ENCODE assay signal across 26 mouse cellular contexts in genomic region chr19:15827990-15828705, GRCm38 (mm10).
A peak's percentile ranks its signal among the peaks of the same experiment; 100 is the strongest.
DNase-seq lines count a peak whose midpoint lies in the region; ATAC-seq lines count a peak whose summit lies in the region.
"Had no signal": no experiment of that assay in that cellular context is flagged by ENCODE, and none has a peak within 500 bp of the region (broad histone marks: within the 10 kb centered on the region; RNA-seq: fewer than 3 reads in every experiment).

No protein-coding gene starts in this region.

- no peaks in the 10 kb centered on the region for H3K36me3 ChIP-seq in forebrain, embryonic 13.5 days (ENCODE audit: poor library complexity, severe bottlenecking)
- H3K36me3 ChIP-seq in forebrain, embryonic 12.5 days (replicated peaks) = no peaks in the 10 kb centered on the region
- no peaks in the 10 kb centered on the region for H3K36me3 ChIP-seq in kidney, embryonic 15.5 days
- no peaks in the 10 kb centered on the region for H3K36me3 ChIP-seq in limb, embryonic 13.5 days
- H3K36me3 ChIP-seq: embryonic facial prominence, embryonic 12.5 days; forebrain, embryonic 10.5 days; heart, embryonic 13.5 days; intestine, embryonic 15.5 days; liver, embryonic 12.5 days; midbrain, embryonic 13.5 days had no signal

- DNase-seq in kidney, adult 9 months = no peak
- peak; percentile 87 for DNase-seq in gonadal fat pad, adult 2 months (ENCODE audit: low read depth)
- no peak for DNase-seq in layer of hippocampus, adult 18-20 months (ENCODE audit: low spot score in 2 of 2)
- no peak for DNase-seq in frontal cortex, postnatal 36 days (ENCODE audit: low spot score in 2 of 2)
- DNase-seq: adrenal gland, postnatal 14 days; cerebellum, adult 18-20 months; cerebellum, postnatal 10 days; forebrain, postnatal 0 days; gastrocnemius, postnatal 14 days; heart, adult 2 months; heart, postnatal 10 days; kidney, adult 8-10 months; lung, postnatal 4 days; thymus, adult 2 months; thymus, postnatal 36 days had no signal

- no peak overlapping the region for H3K4me2 ChIP-seq in forebrain, embryonic 13.5 days
- H3K4me2 ChIP-seq in forebrain, embryonic 12.5 days = no peak overlapping the region
- no peak overlapping the region for H3K4me2 ChIP-seq in kidney, embryonic 15.5 days
- no peak overlapping the region for H3K4me2 ChIP-seq in limb, embryonic 13.5 days (replicated peaks)
- H3K4me2 ChIP-seq: embryonic facial prominence, embryonic 12.5 days; heart, embryonic 13.5 days; intestine, embryonic 15.5 days; liver, embryonic 12.5 days; midbrain, embryonic 13.5 days had no signal

- peak overlapping the region; percentile 35; the same call in 1 of the 2 replicates for H3K27ac ChIP-seq in forebrain, embryonic 13.5 days
- H3K27ac ChIP-seq in forebrain, embryonic 12.5 days = no peak overlapping the region
- H3K27ac ChIP-seq in kidney, embryonic 15.5 days = peak overlapping the region; percentile 45
- H3K27ac ChIP-seq in limb, embryonic 13.5 days = peak overlapping the region; percentile 53; the same call in 1 of the 2 replicates
- H3K27ac ChIP-seq: embryonic facial prominence, embryonic 12.5 days; heart, adult 2 months; heart, embryonic 13.5 days; intestine, embryonic 15.5 days; liver, embryonic 12.5 days; midbrain, embryonic 13.5 days had no signal

- no peak for ATAC-seq in forebrain, embryonic 13.5 days
- ATAC-seq in forebrain, embryonic 12.5 days (ENCODE audit: low FRiP score) = no peak
- no peak; the same call in 1 of the 2 replicates for ATAC-seq in kidney, embryonic 15.5 days (replicated peaks; ENCODE audit: low FRiP score)
- peak; percentile 60 for ATAC-seq in limb, embryonic 13.5 days (ENCODE audit: low FRiP score, low read depth)
- ATAC-seq: forebrain, postnatal 0 days; hindbrain, embryonic 16.5 days; liver, embryonic 12.5 days; midbrain, embryonic 13.5 days had no signal

- no peak overlapping the region for H3K9ac ChIP-seq in forebrain, embryonic 13.5 days
- H3K9ac ChIP-seq in forebrain, embryonic 12.5 days = no peak overlapping the region
- H3K9ac ChIP-seq in kidney, embryonic 15.5 days = no peak overlapping the region
- no peak overlapping the region for H3K9ac ChIP-seq in limb, embryonic 13.5 days
- H3K9ac ChIP-seq: embryonic facial prominence, embryonic 12.5 days; forebrain, postnatal 0 days; heart, embryonic 13.5 days; intestine, embryonic 15.5 days; liver, embryonic 12.5 days; midbrain, embryonic 13.5 days had no signal

- no peak overlapping the region for H3K4me3 ChIP-seq in forebrain, embryonic 13.5 days
- H3K4me3 ChIP-seq in forebrain, embryonic 12.5 days (replicated peaks) = no peak overlapping the region
- no peak overlapping the region for H3K4me3 ChIP-seq in kidney, embryonic 15.5 days (replicated peaks)
- H3K4me3 ChIP-seq in limb, embryonic 13.5 days = no peak overlapping the region
- H3K4me3 ChIP-seq: embryonic facial prominence, embryonic 12.5 days; forebrain, embryonic 10.5 days; heart, adult 2 months; heart, embryonic 13.5 days; intestine, embryonic 15.5 days; liver, embryonic 12.5 days; midbrain, embryonic 13.5 days had no signal

- H3K9me3 ChIP-seq in forebrain, embryonic 13.5 days (replicated peaks) = no peaks in the 10 kb centered on the region
- no peaks in the 10 kb centered on the region for H3K9me3 ChIP-seq in forebrain, embryonic 12.5 days
- no peaks in the 10 kb centered on the region for H3K9me3 ChIP-seq in kidney, embryonic 15.5 days (replicated peaks)
- H3K9me3 ChIP-seq in limb, embryonic 13.5 days = no peaks in the 10 kb centered on the region
- H3K9me3 ChIP-seq: embryonic facial prominence, embryonic 12.5 days; forebrain, embryonic 10.5 days; heart, embryonic 13.5 days; intestine, embryonic 15.5 days; liver, embryonic 12.5 days; midbrain, embryonic 13.5 days had no signal

- WGBS in forebrain, embryonic 13.5 days = 76% methylated on average over 10 of the region's 10 CpGs
- 78% methylated on average over 10 of the region's 10 CpGs for WGBS in forebrain, embryonic 12.5 days
- WGBS in kidney, embryonic 15.5 days = 50% methylated on average over 10 of the region's 10 CpGs
- 34% methylated on average over 10 of the region's 10 CpGs for WGBS in limb, embryonic 13.5 days

- 0 out of 2 replicates have a peak, but pooled peaks cover 3% of the 10 kb centered on the region for H3K27me3 ChIP-seq in forebrain, embryonic 13.5 days
- no peaks in the 10 kb centered on the region for H3K27me3 ChIP-seq in forebrain, embryonic 12.5 days
- H3K27me3 ChIP-seq in kidney, embryonic 15.5 days = no peaks in the 10 kb centered on the region
- no peaks in the 10 kb centered on the region for H3K27me3 ChIP-seq in limb, embryonic 13.5 days
- H3K27me3 ChIP-seq: embryonic facial prominence, embryonic 12.5 days; heart, embryonic 13.5 days; intestine, embryonic 15.5 days; liver, embryonic 12.5 days had no signal

- 0 out of 2 replicates have a peak, but pooled peaks cover 5% of the 10 kb centered on the region for H3K4me1 ChIP-seq in forebrain, embryonic 13.5 days
- H3K4me1 ChIP-seq in forebrain, embryonic 12.5 days = no peaks in the 10 kb centered on the region
- peaks cover 27% of the 10 kb centered on the region for H3K4me1 ChIP-seq in kidney, embryonic 15.5 days
- H3K4me1 ChIP-seq in limb, embryonic 13.5 days = peaks cover 31% of the 10 kb centered on the region
- H3K4me1 ChIP-seq: embryonic facial prominence, embryonic 12.5 days; heart, embryonic 13.5 days; liver, embryonic 12.5 days; midbrain, embryonic 13.5 days had no signal
